Mouse (Mus musculus): Measurements from ENCODE around the gene Gm17324.

DNA sequence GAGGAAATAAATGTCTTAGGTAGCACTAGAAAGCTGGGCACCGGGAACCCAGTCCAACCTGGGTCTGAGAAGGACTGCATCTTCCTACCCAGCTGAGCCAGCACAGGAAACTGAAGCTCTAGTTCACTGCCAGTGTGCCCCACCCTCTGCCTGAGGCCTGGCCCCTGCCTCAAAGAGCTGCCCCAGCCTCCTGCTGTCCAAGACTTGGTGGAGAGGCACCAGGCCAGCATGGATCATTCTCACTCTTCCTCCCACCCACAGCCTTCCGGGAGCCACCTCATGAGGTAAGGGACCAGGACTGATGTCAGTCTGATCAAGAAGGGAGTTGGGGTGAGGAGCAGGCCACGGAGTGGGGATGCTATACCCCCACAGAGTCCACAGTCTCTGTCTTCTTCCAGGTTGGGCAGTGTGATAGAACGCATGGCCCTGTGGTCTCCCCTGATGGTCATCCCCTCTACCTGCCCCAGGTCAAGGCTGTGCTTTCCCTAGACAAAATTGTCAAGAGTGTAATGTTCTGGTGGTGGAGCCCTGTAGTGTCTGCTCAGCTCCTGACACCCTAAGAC, 19.6 kb downstream of the Gm17324 start:
- no peak for TF ChIP-seq CTCF (IDR thresholded peaks at IDR 0.05; ENCODE audit: control insufficient read depth, insufficient read depth, insufficient read length)
- no peak for TF ChIP-seq MYOG (IDR thresholded peaks at IDR 0.05; ENCODE audit: control insufficient read depth, extremely low read depth, insufficient read length)
- TF ChIP-seq USF1 (IDR thresholded peaks at IDR 0.05; ENCODE audit: low read depth): no peak
- TF ChIP-seq FOSL1 (IDR thresholded peaks at IDR 0.05; ENCODE audit: insufficient read depth, low read length, poor library complexity, severe bottlenecking): no peak
- no peak for TF ChIP-seq CEBPB (IDR thresholded peaks at IDR 0.05; ENCODE audit: low read depth)
- no peak for TF ChIP-seq MYOD1 (IDR thresholded peaks at IDR 0.05; ENCODE audit: control insufficient read depth, insufficient read length, low read depth)
- TF ChIP-seq MAX (IDR thresholded peaks at IDR 0.05): no peak
